Mouse (Mus musculus): ENCODE results near the gene Zfp639. TPM values are rescaled to one million over a fixed set of nuclear protein-coding genes. Genes with fewer than 3 reads are reported as not detected.

Gene Zfp639
- total RNA-seq, 2 experiments from 2014 or later = 34.9 to 39.1 TPM

GRCm38 (mm10) chr3:32500346-32500745, 9.7 kb upstream of the Zfp639 start:
- no peak for DNase-seq (ENCODE audit: low spot score in 2 of 2)

- DNase-seq (ENCODE audit: low spot score in 2 of 2) = no peak
Observed at GRCm38 (mm10) chr3:32505841-32506240, 4.2 kb upstream of the Zfp639 start.

- DNase-seq (ENCODE audit: low spot score in 2 of 2) = no peak
Observed at GRCm38 (mm10) chr3:32506366-32507225, 3.5 kb upstream of the Zfp639 start.

- peak; percentile 73 to 78 for DNase-seq (ENCODE audit: low spot score in 2 of 2)
Observed at GRCm38 (mm10) chr3:32508666-32509324, 1.3 kb upstream of the Zfp639 start.

- peak; percentile 98 for DNase-seq (ENCODE audit: low spot score in 2 of 2)
Observed at GRCm38 (mm10) chr3:32510375-32511190, 524 bp downstream of the Zfp639 start.

- DNase-seq (ENCODE audit: low spot score in 2 of 2) = peak in 1 of 2 experiments; percentile 24
Observed at GRCm38 (mm10) chr3:32511191-32511550, 1.1 kb downstream of the Zfp639 start.

GRCm38 (mm10) chr3:32512686-32513284, 2.7 kb downstream of the Zfp639 start:
- DNase-seq (ENCODE audit: low spot score in 2 of 2) = no peak

GRCm38 (mm10) chr3:32513528-32513927, 3.5 kb downstream of the Zfp639 start:
- DNase-seq (ENCODE audit: low spot score in 2 of 2) = no peak

GRCm38 (mm10) chr3:32527181-32527580, 17.1 kb downstream of the Zfp639 start:
- no peak for DNase-seq (ENCODE audit: low spot score in 2 of 2)

GRCm38 (mm10) chr3:32529303-32529898, 19.3 kb downstream of the Zfp639 start, which contains the start of gene Mfn1:
Mfn1 (plus strand) TSS chr3:32529465.
- DNase-seq (ENCODE audit: low spot score in 2 of 2) = peak; percentile 85 to 91

- no peak for DNase-seq (ENCODE audit: low spot score in 2 of 2)
Observed at GRCm38 (mm10) chr3:32530041-32530440, 20.0 kb downstream of the Zfp639 start.

- no peak for DNase-seq (ENCODE audit: low spot score in 2 of 2)
Observed at GRCm38 (mm10) chr3:32535692-32536091, 25.6 kb downstream of the Zfp639 start.

GRCm38 (mm10) chr3:32537556-32537955, 27.5 kb downstream of the Zfp639 start:
- peak; percentile 24 to 27 for DNase-seq (ENCODE audit: low spot score in 2 of 2)

- no peak for DNase-seq (ENCODE audit: low spot score in 2 of 2)
Observed at GRCm38 (mm10) chr3:32538091-32538490, 28.0 kb downstream of the Zfp639 start.

- no peak for DNase-seq (ENCODE audit: low spot score in 2 of 2)
Observed at GRCm38 (mm10) chr3:32553061-32553460, 43.0 kb downstream of the Zfp639 start.

- DNase-seq (ENCODE audit: low spot score in 2 of 2) = no peak
Observed at GRCm38 (mm10) chr3:32563401-32563800, 53.3 kb downstream of the Zfp639 start.

Other genes with a start within 250 kb of the Zfp639 start
- 10 to 100 TPM; 64.5 to 66.5 TPM for gene Zmat3, start 144.2 kb upstream of the Zfp639 start, total RNA-seq (2021)
- 10 to 100 TPM; 42.0 to 46.3 TPM for gene Pik3ca, start 112.6 kb upstream of the Zfp639 start, total RNA-seq (2021)
- under 1 TPM; 0.69 to 0.76 TPM for gene Kcnmb3, start 18.0 kb upstream of the Zfp639 start, total RNA-seq (2021)
- gene Mfn1, start 19.2 kb downstream of the Zfp639 start, total RNA-seq (2021) = 10 to 100 TPM; 96.3 to 99.0 TPM
- 10 to 100 TPM; 63.5 to 66.6 TPM for gene Gnb4, start 106.3 kb downstream of the Zfp639 start, total RNA-seq (2021)
- 10 to 100 TPM; 18.4 to 20.5 TPM for gene Actl6a, start 196.0 kb downstream of the Zfp639 start, total RNA-seq (2021)
- gene Ndufb5, start 226.7 kb downstream of the Zfp639 start, total RNA-seq (2021) = 100 to 1,000 TPM; 183 to 193 TPM
- gene Mrpl47, start 227.3 kb downstream of the Zfp639 start, total RNA-seq (2021) = 10 to 100 TPM; 20.7 to 22.1 TPM